Comparison of ENCODE assay signal across 19 mouse cellular contexts in genomic region chr12:104853374-104853773, GRCm38 (mm10). TPM values are rescaled to one million over a fixed set of nuclear protein-coding genes. Genes with fewer than 3 reads are reported as not detected.
"Had no signal": no experiment of that assay in that cellular context is flagged by ENCODE, and none has a peak within 500 bp of the region (broad histone marks: within the 10 kb centered on the region; RNA-seq: fewer than 3 reads in every experiment).

No protein-coding gene starts in this region.

- H3K27ac ChIP-seq: midbrain, embryonic 10.5 days; midbrain, embryonic 12.5 days; neural tube, embryonic 13.5 days; neural tube, embryonic 15.5 days had no signal

- DNase-seq: lung, adult 18-20 months; lung, embryonic 14.5 days; lung, postnatal 10 days; lung, postnatal 4 days; midbrain, embryonic 14.5 days; retina, postnatal 1 day; right cerebral cortex, adult 18-20 months; right cerebral cortex, postnatal 25 days; right cerebral cortex, postnatal 4 days; spleen, adult 18-20 months; thymus, adult 18-20 months; thymus, postnatal 14 days; thymus, postnatal 4 days had no signal

- H3K4me3 ChIP-seq: midbrain, embryonic 10.5 days; midbrain, embryonic 12.5 days; myocyte; neural tube, embryonic 13.5 days; neural tube, embryonic 15.5 days had no signal

RNA-seq across cellular contexts. Expression of gene Clmn, which starts 11.5 kb away (rescaled TPM):
- total RNA-seq: megakaryocyte-erythroid progenitor cell, adult 5-6 weeks had no signal
